Mouse (Mus musculus): ENCODE results near the gene 1700019N19Rik. TPM values are rescaled to one million over a fixed set of nuclear protein-coding genes. Genes with fewer than 3 reads are reported as not detected.

Gene 1700019N19Rik
- polyA plus RNA-seq (2012; rRNA removed; ENCODE audit: low replicate concordance): not detected in 2 replicates

GRCm38 (mm10) chr19:58794284-58794683 is at the start of gene 1700019N19Rik:
Gene 1700019N19Rik, minus strand, starts transcription at chr19:58794461.

GRCm38 (mm10) chr19:58759423-58759822 is 34.8 kb downstream of the 1700019N19Rik start, which contains the start of gene Pnliprp2:
Gene Pnliprp2, plus strand, starts transcription at chr19:58759719.

Other genes starting within 250 kb of the 1700019N19Rik start
- 2.1 and 1,796 TPM in 2 replicates for gene Pnlip, start 142.0 kb downstream of the 1700019N19Rik start, polyA plus RNA-seq (2012; rRNA removed; ENCODE audit: low replicate concordance)
- gene Pnliprp1, start 65.6 kb downstream of the 1700019N19Rik start, polyA plus RNA-seq (2012; rRNA removed; ENCODE audit: low replicate concordance): 1.9 and 174 TPM in 2 replicates
- gene Pnliprp2, start 34.7 kb downstream of the 1700019N19Rik start, polyA plus RNA-seq (2012; rRNA removed; ENCODE audit: low replicate concordance): 18.4 and 26.3 TPM in 2 replicates
- gene Eno4, start 149.0 kb upstream of the 1700019N19Rik start, polyA plus RNA-seq (2012; rRNA removed; ENCODE audit: low replicate concordance): not detected in 2 replicates
- 4.1 and 6.1 TPM in 2 replicates for gene Hspa12a, start 149.2 kb upstream of the 1700019N19Rik start, polyA plus RNA-seq (2012; rRNA removed; ENCODE audit: low replicate concordance)